Mouse (Mus musculus) embryonic facial prominence, embryonic 12.5 days (tissue): ENCODE data around the gene Gm45021. TPM values are rescaled to one million over a fixed set of nuclear protein-coding genes. Genes with fewer than 3 reads are reported as not detected.
A peak's percentile ranks its signal among the peaks of the same experiment; 100 is the strongest.
"Not testable (repeated sequence)": the region's sequence is repeated elsewhere in the genome, so short reads cannot be mapped to it uniquely, and the experiment has no call there.

ENCODE experiments used
- ATAC-seq: fragments of 200-750 bp; cut with Nextera tagmentation; 2 replicates; pipeline ENCODE4 v1.8.0; 2017; ENCODE audit not compliant: insufficient number of reproducible peaks, insufficient read depth, low FRiP score, low TSS enrichment
- H3K27ac ChIP-seq: fragments of 300-500 bp; sonication (generic); 2 replicates; pipeline ENCODE4 v1.5.1; 2016; ENCODE audit warnings: mild to moderate bottlenecking
- H3K27me3 ChIP-seq: fragments of 300-500 bp; sonication (generic); 2 replicates; pipeline ENCODE4 v1.6.1; 2016; ENCODE audit warnings: mild to moderate bottlenecking, moderate library complexity
- H3K36me3 ChIP-seq: fragments of 300-500 bp; sonication (generic); 2 replicates; pipeline ENCODE4 v1.6.1; 2016; ENCODE audit warnings: mild to moderate bottlenecking
- H3K4me1 ChIP-seq: fragments of 300-500 bp; sonication (generic); 2 replicates; pipeline ENCODE4 v1.6.1; 2016
- H3K4me2 ChIP-seq: fragments of 300-500 bp; sonication (generic); replicated peaks from 2 replicates; pipeline ENCODE4 v1.6.1; 2016; ENCODE audit warnings: mild to moderate bottlenecking, moderate library complexity
- H3K4me3 ChIP-seq: fragments of 300-500 bp; sonication (generic); 2 replicates; pipeline ENCODE4 v1.5.1; 2016; ENCODE audit warnings: mild to moderate bottlenecking
- H3K9ac ChIP-seq: fragments of 300-500 bp; sonication (generic); 2 replicates; pipeline ENCODE4 v1.6.1; 2016; ENCODE audit warnings: mild to moderate bottlenecking, moderate library complexity
- H3K9me3 ChIP-seq: fragments of 300-500 bp; sonication (generic); 2 replicates; pipeline ENCODE4 v1.6.1; 2016; ENCODE audit warnings: mild to moderate bottlenecking, moderate library complexity
- WGBS: fragments of 180-500 bp; shearing (Covaris S2); methylation state at CpG from one replicate; pipeline ENCODE4 v1.1.7; 2016; 5-methylcytosine and 5-hydroxymethylcytosine counted together
- polyA plus RNA-seq: library from polyadenylated mRNA; unstranded; fragments of >200 nt; fragmentation: Nextera tagmentation; extraction: Ambion mirVana; gene quantifications from 2 replicates; pipeline ENCODE4 v1.2.1, GENCODE M21; 2016

The Gm45021 gene
- polyA plus RNA-seq, 1 experiment from 2014 or later = not detected

DNA sequence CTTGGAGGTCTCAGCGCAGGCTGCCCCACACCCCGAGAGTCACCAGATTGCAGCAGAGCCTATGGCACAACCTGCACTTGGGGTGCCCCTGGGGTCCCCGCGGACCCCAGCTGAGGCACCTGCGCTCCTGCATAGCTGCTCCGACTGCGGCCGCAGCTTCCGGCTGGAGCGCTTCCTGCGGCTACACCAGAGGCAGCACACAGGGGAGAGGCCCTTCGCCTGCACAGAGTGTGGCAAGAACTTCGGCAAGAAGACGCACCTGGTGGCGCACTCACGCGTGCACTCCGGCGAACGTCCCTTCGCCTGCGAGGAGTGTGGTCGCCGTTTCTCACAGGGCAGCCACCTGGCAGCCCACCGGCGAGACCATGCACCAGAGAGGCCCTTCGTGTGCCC, 7.8 kb downstream of the Gm45021 start:
- no peak overlapping the region for H3K4me2 ChIP-seq
- WGBS = 96% methylated on average over 27 of the region's 27 CpGs
- peaks cover 29% of the 10 kb centered on the region for H3K9me3 ChIP-seq
- no peak for ATAC-seq
- no peaks in the 10 kb centered on the region for H3K27me3 ChIP-seq
- H3K36me3 ChIP-seq = peaks cover 44% of the 10 kb centered on the region
- H3K4me1 ChIP-seq = peaks cover 15% of the 10 kb centered on the region
- no peak overlapping the region for H3K27ac ChIP-seq
- H3K9ac ChIP-seq = no peak overlapping the region
- H3K4me3 ChIP-seq = no peak overlapping the region

DNA sequence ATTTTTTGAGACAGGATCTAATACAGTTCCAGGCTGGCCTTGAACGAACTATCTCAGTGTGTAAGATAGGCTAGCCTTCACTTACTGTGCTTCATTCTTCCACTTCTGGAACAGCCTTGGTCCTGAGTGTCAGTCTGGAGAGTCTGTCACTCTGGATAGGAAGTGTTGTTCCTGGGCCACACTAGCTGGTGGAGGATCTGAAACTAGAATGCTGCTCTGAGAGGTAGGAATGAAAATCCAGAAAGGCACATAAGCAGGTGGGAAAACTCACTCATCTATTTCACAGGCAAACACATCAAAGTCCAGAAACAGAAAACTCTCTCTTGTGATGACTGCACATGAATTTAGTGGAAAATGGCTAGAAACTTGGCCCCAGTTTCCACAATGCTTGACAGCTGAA, 11.2 kb downstream of the Gm45021 start:
- no peak overlapping the region for H3K27ac ChIP-seq
- ATAC-seq = no peak
- 86% methylated on average over 1 of the region's 1 CpGs for WGBS

DNA sequence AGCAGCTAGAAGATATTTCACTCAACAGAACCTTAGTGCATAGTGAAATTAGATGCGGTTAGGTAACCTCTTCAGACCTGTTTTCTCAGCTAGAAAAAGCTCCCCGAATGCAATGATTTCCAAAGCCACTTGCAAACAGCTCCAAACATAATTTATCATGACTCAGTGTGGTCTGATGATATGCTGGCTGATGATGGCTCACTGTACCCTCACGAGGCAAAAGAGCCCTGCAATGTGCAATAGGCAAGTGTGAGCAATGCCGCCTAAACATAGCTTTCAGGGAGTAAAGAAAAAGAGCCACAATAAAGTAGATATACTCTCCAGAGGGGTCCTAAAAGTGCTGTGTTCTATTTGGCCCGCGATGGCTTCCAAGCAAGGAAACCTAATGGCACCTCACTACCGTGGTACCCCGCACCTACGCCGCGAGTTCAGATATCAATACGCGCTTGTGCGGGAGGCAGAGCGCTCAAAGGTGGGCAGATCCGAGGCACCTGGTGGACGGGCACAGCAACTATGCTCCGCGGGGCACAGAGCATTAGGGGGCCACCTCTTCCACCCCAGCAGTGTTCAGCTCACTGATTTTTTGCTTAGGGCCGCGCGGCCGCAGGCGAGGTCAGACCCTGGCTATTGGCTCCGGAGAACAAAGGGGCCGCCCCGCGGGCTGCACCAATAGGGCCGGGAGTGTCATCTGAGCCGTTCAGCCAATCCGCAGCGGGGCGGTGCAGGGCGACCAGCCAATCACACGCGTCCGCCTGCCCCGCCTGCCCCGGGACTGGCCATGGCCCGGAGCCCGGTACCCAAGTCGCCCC, 12.1 kb downstream of the Gm45021 start, which contains the start of gene Zfp775:
Gene Zfp775, plus strand, starts transcription at position 793 of the 809 bp plus-strand sequence.
- peaks cover 5% of the 10 kb centered on the region; the same call in 1 of the 2 replicates for H3K4me1 ChIP-seq
- peak within 1 kb of the TSS; percentile 81 for H3K4me2 ChIP-seq
- H3K9me3 ChIP-seq = peaks cover 21% of the 10 kb centered on the region
- H3K27ac ChIP-seq = peak within 1 kb of the TSS; percentile 71
- peak; percentile 98 for ATAC-seq
- H3K27me3 ChIP-seq = no peaks in the 10 kb centered on the region
- H3K9ac ChIP-seq = peak within 1 kb of the TSS; percentile 72
- H3K36me3 ChIP-seq = peaks cover 38% of the 10 kb centered on the region
- H3K4me3 ChIP-seq = peak within 1 kb of the TSS; percentile 60
- WGBS = 6% methylated on average over 42 of the region's 42 CpGs

More for the DNA sequence above, 11.2 kb downstream of the Gm45021 start:
- H3K4me1 ChIP-seq = peaks cover 5% of the 10 kb centered on the region; the same call in 1 of the 2 replicates
- H3K27me3 ChIP-seq = no peaks in the 10 kb centered on the region
- peaks cover 29% of the 10 kb centered on the region for H3K9me3 ChIP-seq
- H3K36me3 ChIP-seq = peaks cover 47% of the 10 kb centered on the region
- no peak overlapping the region for H3K4me2 ChIP-seq
- H3K4me3 ChIP-seq = no peak overlapping the region
- no peak overlapping the region for H3K9ac ChIP-seq

DNA sequence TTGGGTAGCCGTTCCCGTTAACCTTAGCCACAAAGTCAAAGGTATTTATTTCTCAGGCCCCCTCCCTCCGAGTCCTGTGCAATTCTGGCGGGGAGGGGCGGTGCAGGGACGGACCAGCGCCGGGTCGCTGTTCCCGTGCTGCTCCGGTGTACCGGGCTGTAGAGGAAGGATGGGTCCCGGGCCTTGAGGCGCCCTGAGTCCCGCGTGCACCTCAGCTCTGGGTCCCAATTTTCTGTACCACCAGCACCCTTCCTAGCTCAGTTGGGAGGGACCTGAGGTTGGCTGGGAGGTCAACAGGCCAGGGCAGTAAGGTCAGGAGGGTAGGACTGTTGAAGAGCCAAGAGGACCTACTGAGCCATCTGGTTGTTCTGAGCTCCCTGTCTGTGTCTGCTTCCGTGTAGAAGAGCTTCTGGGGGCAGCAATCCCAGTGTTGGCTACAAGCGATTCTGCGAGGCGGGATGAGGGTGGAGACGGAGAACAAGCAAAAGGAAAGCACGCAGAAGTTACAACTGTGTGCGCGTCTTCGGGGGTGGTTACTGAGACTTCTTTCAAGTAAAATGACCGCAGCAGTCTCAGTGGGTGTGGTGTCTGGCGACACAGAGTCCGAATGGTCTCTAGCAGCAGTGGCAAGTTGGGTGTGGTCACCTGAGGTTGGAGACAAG, 12.8 kb downstream of the Gm45021 start:
- peaks cover 31% of the 10 kb centered on the region for H3K36me3 ChIP-seq
- 4% methylated on average over 28 of the region's 28 CpGs for WGBS
- H3K27me3 ChIP-seq = no peaks in the 10 kb centered on the region
- peak overlapping the region; percentile 52 for H3K27ac ChIP-seq
- peak overlapping the region; percentile 81 for H3K4me2 ChIP-seq
- peak overlapping the region; percentile 72 for H3K9ac ChIP-seq
- peak overlapping the region; percentile 60 for H3K4me3 ChIP-seq
- peaks cover 14% of the 10 kb centered on the region for H3K9me3 ChIP-seq
- peaks cover 5% of the 10 kb centered on the region; the same call in 1 of the 2 replicates for H3K4me1 ChIP-seq
- ATAC-seq = peak; percentile 73

DNA sequence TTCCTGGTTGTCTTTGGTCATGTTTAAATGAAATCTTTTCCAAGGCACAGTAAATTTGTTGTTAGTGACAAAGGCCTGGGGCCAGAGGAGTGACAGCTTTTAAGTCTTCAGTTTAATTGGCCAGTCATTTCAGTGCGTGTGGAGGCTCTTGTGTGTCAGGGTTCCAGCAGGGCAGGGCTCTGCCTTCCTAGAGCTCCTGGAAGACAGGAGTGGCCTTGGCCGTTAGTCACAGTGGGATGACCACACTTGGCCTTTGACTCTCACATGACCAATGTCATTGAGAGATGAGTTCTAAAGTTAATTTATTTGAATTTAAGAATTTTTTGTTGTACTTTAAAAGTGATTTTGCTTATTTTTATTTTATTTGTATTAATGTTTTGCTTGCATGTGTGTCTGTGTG, 18.7 kb downstream of the Gm45021 start:
- Histone ChIP-seq H3K4me1 (no peaks in the 10 kb centered on the region), H3K9ac (no peak overlapping the region), H3K36me3 (0 out of 2 replicates have a peak, but pooled peaks cover 6% of the 10 kb centered on the region), H3K27ac (no peak overlapping the region), H3K4me2 (no peak overlapping the region), H3K27me3 (no peaks in the 10 kb centered on the region), H3K4me3 (no peak overlapping the region), H3K9me3 (no peaks in the 10 kb centered on the region)
- no peak for ATAC-seq
- WGBS = 64% methylated on average over 2 of the region's 2 CpGs

DNA sequence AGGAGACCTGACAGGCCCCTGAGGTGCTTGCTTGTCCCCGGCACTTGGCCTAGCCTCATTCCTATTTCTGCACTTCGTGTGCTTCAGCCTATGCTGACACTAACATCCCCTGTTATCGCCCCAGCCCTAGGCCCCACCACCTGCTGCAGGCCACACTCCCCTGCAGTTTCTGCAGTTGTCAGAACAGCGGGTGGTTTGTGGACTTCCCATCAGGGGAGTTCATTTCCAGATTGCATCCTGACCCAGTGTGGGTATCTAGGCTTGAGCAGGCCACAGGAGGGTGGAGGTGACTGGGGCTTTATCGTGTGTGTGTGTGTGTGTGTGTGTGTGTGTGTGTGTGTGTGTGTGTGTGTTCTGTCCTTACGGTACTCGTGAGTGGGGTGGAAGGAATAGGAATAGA, 20.1 kb downstream of the Gm45021 start:
- Histone ChIP-seq H3K27ac (no peak overlapping the region), H3K36me3 (peaks cover 16% of the 10 kb centered on the region), H3K9ac (no peak overlapping the region), H3K4me2 (no peak overlapping the region), H3K4me3 (no peak overlapping the region), H3K4me1 (no peaks in the 10 kb centered on the region), H3K27me3 (no peaks in the 10 kb centered on the region), H3K9me3 (no peaks in the 10 kb centered on the region)
- no peak for ATAC-seq
- 71% methylated on average over 7 of the region's 7 CpGs for WGBS

DNA sequence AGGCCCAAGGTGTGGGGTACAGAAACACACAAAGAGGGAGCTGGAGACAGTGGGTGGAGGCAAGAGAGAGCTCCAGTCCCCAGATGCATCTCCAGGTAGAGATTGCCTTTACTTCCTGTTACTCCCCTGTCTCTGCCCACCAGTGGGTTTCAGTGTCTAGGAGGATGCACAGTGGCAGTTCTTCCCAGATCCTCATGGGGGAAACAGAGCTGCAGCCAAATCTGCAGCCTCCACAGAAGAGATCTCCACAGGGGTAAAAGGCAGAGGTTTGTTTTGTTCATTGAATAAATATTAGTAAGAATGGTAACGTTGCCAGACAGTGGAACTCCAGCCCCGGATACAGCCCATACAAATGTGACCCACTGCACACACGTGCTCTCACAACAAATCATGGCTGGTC, 21.2 kb downstream of the Gm45021 start:
- Histone ChIP-seq H3K36me3 (peaks cover 12% of the 10 kb centered on the region), H3K4me1 (no peaks in the 10 kb centered on the region), H3K4me3 (no peak overlapping the region), H3K9ac (no peak overlapping the region), H3K4me2 (no peak overlapping the region), H3K27ac (no peak overlapping the region), H3K27me3 (no peaks in the 10 kb centered on the region), H3K9me3 (no peaks in the 10 kb centered on the region)
- no peak for ATAC-seq
- 79% methylated on average over 3 of the region's 3 CpGs for WGBS

DNA sequence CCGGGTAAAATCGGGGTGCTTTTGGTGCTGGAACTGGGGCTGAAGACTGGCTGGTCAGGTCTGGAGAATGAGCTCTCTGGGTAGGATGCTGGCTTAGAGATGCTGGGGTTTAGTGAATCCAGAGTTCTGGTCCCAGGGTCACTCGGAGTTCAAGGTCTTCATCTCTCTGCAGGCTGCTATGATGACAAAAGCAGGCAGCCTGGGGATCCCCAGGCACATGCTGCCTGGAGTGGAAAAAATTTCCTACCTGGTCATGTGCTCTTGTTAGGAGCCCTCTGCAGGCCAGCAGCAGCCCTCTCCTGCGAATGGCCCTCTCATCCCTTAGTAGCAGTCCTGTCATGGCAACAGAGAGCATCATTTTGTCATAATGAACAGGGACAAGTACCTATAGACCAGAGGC, 24.1 kb downstream of the Gm45021 start:
- no peaks in the 10 kb centered on the region for H3K9me3 ChIP-seq
- no peak overlapping the region for H3K4me3 ChIP-seq
- ATAC-seq = no peak
- WGBS = 90% methylated on average over 4 of the region's 4 CpGs
- no peaks in the 10 kb centered on the region for H3K27me3 ChIP-seq
- no peaks in the 10 kb centered on the region for H3K4me1 ChIP-seq
- H3K27ac ChIP-seq = no peak overlapping the region
- peaks cover 14% of the 10 kb centered on the region for H3K36me3 ChIP-seq
- H3K4me2 ChIP-seq = no peak overlapping the region
- no peak overlapping the region for H3K9ac ChIP-seq

DNA sequence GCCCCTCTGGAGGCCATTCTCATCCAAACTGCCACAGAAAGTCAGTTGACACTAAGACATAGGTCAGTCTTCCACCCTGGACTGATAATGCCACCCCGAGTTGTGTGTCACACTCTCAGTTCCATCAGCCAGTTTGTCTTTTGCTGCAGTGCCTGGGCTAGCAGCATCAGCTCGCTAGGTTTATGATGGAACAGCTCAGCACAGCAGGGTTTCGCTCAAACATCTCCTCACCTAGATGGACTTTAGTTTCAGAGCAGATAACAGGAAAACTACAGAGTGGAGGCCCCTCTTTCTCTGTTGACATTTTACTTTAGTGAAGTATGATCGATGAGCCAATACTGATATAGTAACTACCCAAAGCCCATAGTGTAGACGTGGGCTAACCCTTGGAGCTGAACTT, 25.3 kb downstream of the Gm45021 start:
- H3K9ac ChIP-seq = no peak overlapping the region
- no peaks in the 10 kb centered on the region for H3K9me3 ChIP-seq
- no peak for ATAC-seq
- H3K4me2 ChIP-seq = no peak overlapping the region
- no peaks in the 10 kb centered on the region for H3K27me3 ChIP-seq
- 89% methylated on average over 5 of the region's 5 CpGs for WGBS
- H3K36me3 ChIP-seq = peaks cover 22% of the 10 kb centered on the region
- H3K27ac ChIP-seq = no peak overlapping the region
- H3K4me3 ChIP-seq = no peak overlapping the region
- no peaks in the 10 kb centered on the region for H3K4me1 ChIP-seq

DNA sequence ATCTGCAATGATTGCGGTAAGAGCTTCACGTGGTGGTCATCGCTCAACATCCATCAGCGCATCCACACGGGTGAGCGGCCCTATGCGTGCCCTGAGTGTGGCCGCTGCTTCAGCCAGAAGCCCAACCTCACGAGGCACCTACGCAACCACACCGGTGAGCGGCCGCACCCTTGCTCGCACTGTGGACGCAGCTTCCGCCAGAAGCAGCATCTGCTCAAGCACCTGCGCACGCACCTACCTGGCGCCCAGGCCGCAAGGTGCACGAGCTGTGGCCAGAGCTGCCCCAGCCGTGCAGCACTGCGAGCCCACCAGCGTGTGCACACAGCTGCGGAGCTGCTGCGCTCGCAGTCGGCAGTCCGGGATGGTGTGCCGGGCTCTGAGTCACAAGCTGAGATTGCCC, 30.6 kb downstream of the Gm45021 start:
- ATAC-seq = no peak
- no peak overlapping the region for H3K9ac ChIP-seq

DNA sequence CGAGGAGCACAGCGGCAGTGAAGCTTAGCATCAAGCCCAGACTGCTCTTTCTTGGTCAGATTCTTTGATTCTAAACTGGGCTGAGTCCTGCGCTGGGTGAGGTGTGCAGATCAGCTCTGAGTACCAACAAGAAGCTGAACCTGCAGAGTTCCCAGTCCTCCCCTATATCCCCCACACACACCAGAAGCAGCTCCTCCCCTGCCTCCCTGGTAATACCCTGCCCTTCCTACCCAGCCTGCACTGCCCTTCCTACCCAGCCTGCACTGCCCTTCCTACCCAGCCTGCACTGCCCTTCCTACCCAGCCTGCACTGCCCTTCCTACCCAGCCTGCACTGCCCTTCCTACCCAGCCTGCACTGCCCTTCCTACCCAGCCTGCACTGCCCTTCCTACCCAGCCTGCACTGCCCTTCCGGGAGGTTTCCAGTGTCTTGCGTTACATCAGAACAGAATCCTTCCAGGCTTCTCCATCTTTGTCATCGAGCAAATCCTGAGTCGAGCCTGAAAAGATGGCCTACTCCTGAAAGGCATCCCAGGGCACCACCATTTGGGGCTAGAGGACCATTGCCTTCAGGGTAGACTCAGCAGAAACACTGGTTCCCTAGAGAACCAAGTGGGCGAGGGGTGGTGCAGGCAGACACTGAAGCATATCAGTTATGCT, 32.9 kb downstream of the Gm45021 start:
- H3K4me3 ChIP-seq, ATAC-seq, H3K4me1 ChIP-seq, H3K4me2 ChIP-seq, H3K9ac ChIP-seq, H3K27ac ChIP-seq, H3K9me3 ChIP-seq: not testable (repeated sequence)
- H3K27me3 ChIP-seq = peaks cover 18% of the 10 kb centered on the region
- 87% methylated on average over 8 of the region's 8 CpGs for WGBS
- peaks cover 29% of the 10 kb centered on the region for H3K36me3 ChIP-seq

More for the DNA sequence above, 30.6 kb downstream of the Gm45021 start:
- H3K36me3 ChIP-seq = peaks cover 31% of the 10 kb centered on the region
- H3K9me3 ChIP-seq = no peaks in the 10 kb centered on the region
- H3K4me1 ChIP-seq = no peaks in the 10 kb centered on the region
- WGBS = 94% methylated on average over 30 of the region's 30 CpGs
- H3K27ac ChIP-seq = no peak overlapping the region
- H3K4me3 ChIP-seq = no peak overlapping the region
- no peak overlapping the region for H3K4me2 ChIP-seq
- no peaks in the 10 kb centered on the region for H3K27me3 ChIP-seq
